8 mouse cellular contexts compared by ENCODE assay signal in the genomic region with DNA sequence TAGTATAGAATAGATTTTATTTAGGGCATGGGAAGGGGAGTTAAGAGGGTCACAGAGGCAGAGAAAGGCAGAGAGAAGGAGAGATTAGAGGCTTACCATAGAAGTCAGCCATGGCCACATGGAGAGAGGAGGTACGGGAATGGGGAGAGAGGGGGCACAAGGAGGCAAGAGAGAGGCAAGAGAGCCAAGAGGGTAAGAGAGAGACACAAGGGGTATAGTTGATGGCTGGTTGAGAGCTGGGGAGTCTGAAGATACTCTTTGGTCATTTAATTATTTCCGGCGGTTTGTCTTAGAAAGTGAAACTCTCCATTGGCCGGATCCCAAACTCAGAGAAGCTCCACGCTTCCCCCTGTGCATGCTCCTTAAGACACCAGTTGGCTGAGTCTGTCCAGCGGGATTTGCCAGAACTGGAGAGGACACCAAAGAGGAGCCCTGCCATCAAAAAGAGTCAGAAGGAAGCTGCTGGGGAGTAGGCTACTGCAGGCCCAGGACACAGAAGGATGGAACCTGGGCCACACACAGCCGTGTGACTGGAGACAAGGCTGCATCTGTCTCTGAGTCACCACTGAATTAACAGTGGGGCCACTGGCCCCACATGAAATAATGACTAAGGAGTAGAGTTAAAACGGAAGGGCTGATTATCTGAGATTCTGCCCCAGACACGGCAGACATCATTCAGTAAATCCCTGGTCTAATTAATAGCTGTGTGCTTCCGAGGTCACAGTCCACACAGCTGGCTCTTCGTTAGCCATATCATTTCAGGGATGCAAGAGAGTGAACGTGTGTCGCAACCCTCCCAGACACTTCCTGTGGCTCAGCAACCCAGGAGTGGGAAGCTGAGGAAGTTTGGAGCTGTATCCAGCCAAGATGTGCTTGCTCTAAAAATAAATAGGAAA. TPM values are rescaled to one million over a fixed set of nuclear protein-coding genes. Genes with fewer than 3 reads are reported as not detected.
DNase-seq lines count a peak whose midpoint lies in the region; ATAC-seq and TF ChIP-seq lines count a peak whose summit lies in the region.
"Had no signal": no experiment of that assay in that cellular context is flagged by ENCODE, and none has a peak within 500 bp of the region (broad histone marks: within the 10 kb centered on the region; RNA-seq: fewer than 3 reads in every experiment).

No protein-coding gene starts in this region.

- H3K9me3 ChIP-seq in E14TG2a.4 (ENCODE audit: low read length), result no peaks in the 10 kb centered on the region
- no peaks in the 10 kb centered on the region for H3K9me3 ChIP-seq in heart, embryonic 16.5 days (replicated peaks; ENCODE audit: control insufficient read depth, low read length)
- no peaks in the 10 kb centered on the region for H3K9me3 ChIP-seq in liver, postnatal 0 days (ENCODE audit: low read length)

- WGBS in heart, embryonic 16.5 days, result 51% methylated on average over 13 of the region's 13 CpGs
- 48% methylated on average over 13 of the region's 13 CpGs for WGBS in liver, postnatal 0 days (ENCODE audit: insufficient replicate concordance)

- peak; percentile 32; the same call in 1 of the 2 replicates for ATAC-seq in heart, embryonic 16.5 days (replicated peaks; ENCODE audit: extremely low read depth, insufficient read depth, low FRiP score)
- peak; percentile 72 for ATAC-seq in liver, postnatal 0 days

- no peak overlapping the region for H3K4me2 ChIP-seq in heart, embryonic 16.5 days (ENCODE audit: low read depth, low read length)
- 0 out of 2 replicates have a peak overlapping the region, but pooled peaks have one; percentile 11 for H3K4me2 ChIP-seq in liver, postnatal 0 days (ENCODE audit: low read depth, low read length)

- DNase-seq in 3T3-L1 (ENCODE audit: low read depth, low spot score), result peak; percentile 43
- peak; percentile 49 for DNase-seq in liver, postnatal 0 days
- DNase-seq in right cerebral cortex, adult 2 months (ENCODE audit: low spot score in 2 of 2), result no peak
- no peak for DNase-seq in left cerebral cortex, adult 9 months (ENCODE audit: low spot score in 2 of 2)
- no peak for DNase-seq in neural tube, embryonic 10.5 days (ENCODE audit: extremely low spot score, low spot score)

- H3K9ac ChIP-seq in heart, embryonic 16.5 days (ENCODE audit: low read length), result no peak overlapping the region
- no peak overlapping the region for H3K9ac ChIP-seq in liver, postnatal 0 days (replicated peaks)

- 0 out of 2 replicates have a peak, but pooled peaks cover 4% of the 10 kb centered on the region for H3K27me3 ChIP-seq in E14TG2a.4 (ENCODE audit: insufficient read depth, low read length)
- H3K27me3 ChIP-seq in heart, embryonic 16.5 days (ENCODE audit: control insufficient read depth, insufficient read depth, low read length), result no peaks in the 10 kb centered on the region
- H3K27me3 ChIP-seq in liver, postnatal 0 days (ENCODE audit: insufficient read depth, low read length), result no peaks in the 10 kb centered on the region

- H3K4me3 ChIP-seq in E14TG2a.4 (replicated peaks; ENCODE audit: low read length), result peak overlapping the region; percentile 10; the same call in 1 of the 2 replicates
- H3K4me3 ChIP-seq in heart, embryonic 16.5 days (ENCODE audit: low read length), result no peak overlapping the region
- no peak overlapping the region for H3K4me3 ChIP-seq in liver, postnatal 0 days (ENCODE audit: low read depth, low read length)

- H3K27ac ChIP-seq in heart, embryonic 16.5 days (ENCODE audit: low read length), result peak overlapping the region; percentile 34
- peak overlapping the region; percentile 48; the same call in 1 of the 2 replicates for H3K27ac ChIP-seq in liver, postnatal 0 days (ENCODE audit: low read depth)
- H3K27ac ChIP-seq: macrophage had no signal

- TF ChIP-seq EP300 in liver, postnatal 0 days (IDR thresholded peaks at IDR 0.05; ENCODE audit: low read depth), result no peak

- peaks cover 24% of the 10 kb centered on the region for H3K4me1 ChIP-seq in E14TG2a.4 (replicated peaks; ENCODE audit: low read depth, low read length)
- H3K4me1 ChIP-seq in heart, embryonic 16.5 days (ENCODE audit: control insufficient read depth, insufficient read depth, low read length), result peaks cover 7% of the 10 kb centered on the region; the same call in 1 of the 2 replicates
- peaks cover 11% of the 10 kb centered on the region for H3K4me1 ChIP-seq in liver, postnatal 0 days (ENCODE audit: insufficient read depth)

- no peak for TF ChIP-seq CTCF in E14TG2a.4 (conservative IDR thresholded peaks at IDR 0.05; ENCODE audit: low read length)
- no peak for TF ChIP-seq CTCF in liver, postnatal 0 days (IDR thresholded peaks at IDR 0.05; ENCODE audit: low read depth)

- H3K36me3 ChIP-seq in E14TG2a.4 (ENCODE audit: insufficient read depth, low read length), result no peaks in the 10 kb centered on the region
- H3K36me3 ChIP-seq in heart, embryonic 16.5 days (ENCODE audit: control insufficient read depth, insufficient read depth), result no peaks in the 10 kb centered on the region
- no peaks in the 10 kb centered on the region for H3K36me3 ChIP-seq in liver, postnatal 0 days (replicated peaks; ENCODE audit: insufficient read depth, low read length)

RNA-seq across cellular contexts. Expression of gene Plekhs1, which starts 24.2 kb away (rescaled TPM):
- polyA plus RNA-seq in heart, embryonic 16.5 days (2015; fragmentation: Nextera tagmentation; extraction: Ambion mirVana), result 0.06 and 0.09 TPM in 2 replicates
- polyA plus RNA-seq in liver, postnatal 0 days (2015; fragmentation: Nextera tagmentation; extraction: Ambion mirVana), result not detected in 2 replicates
- polyA plus RNA-seq: macrophage had no signal

Comparison
In these comparisons a context has a peak if more than half of its experiments do, and no peak if none do; other contexts are left out.
1. DNase-seq: peak in 3T3-L1 (single experiment) and liver, postnatal 0 days (single experiment); none in right cerebral cortex, adult 2 months (0 of 2), left cerebral cortex, adult 9 months (0 of 2) and neural tube, embryonic 10.5 days (single experiment).